Mouse (Mus musculus) neural tube, embryonic 14.5 days (tissue): Measurements from ENCODE around the gene Cfap221. TPM values are rescaled to one million over a fixed set of nuclear protein-coding genes. Genes with fewer than 3 reads are reported as not detected.
A peak's percentile ranks its signal among the peaks of the same experiment; 100 is the strongest.

ENCODE experiments used
- ATAC-seq: fragments of 200-750 bp; cut with Nextera tagmentation; 2 replicates; pipeline ENCODE4 v1.8.0; 2017; ENCODE audit warnings: low read depth, mild to moderate bottlenecking, moderate TSS enrichment, moderate library complexity
- H3K27ac ChIP-seq: fragments of 300-500 bp; sonication (generic); 2 replicates; pipeline ENCODE4 v1.5.1; 2014; ENCODE audit warnings: low read depth, mild to moderate bottlenecking, control low read depth, low read length, moderate library complexity, mixed read lengths
- H3K27me3 ChIP-seq: fragments of 300-500 bp; sonication (generic); 2 replicates; pipeline ENCODE4 v1.6.1; 2014; ENCODE audit warnings: low read length; ENCODE audit not compliant: control insufficient read depth, insufficient read depth
- H3K36me3 ChIP-seq: fragments of 300-500 bp; sonication (generic); 2 replicates; pipeline ENCODE4 v1.6.1; 2014; ENCODE audit warnings: low read length, mixed read lengths; ENCODE audit not compliant: control insufficient read depth, insufficient read depth
- H3K4me1 ChIP-seq: fragments of 300-500 bp; sonication (generic); 2 replicates; pipeline ENCODE4 v1.6.1; 2014; ENCODE audit warnings: low read length; ENCODE audit not compliant: control insufficient read depth, insufficient read depth
- H3K4me2 ChIP-seq: fragments of 300-500 bp; sonication (generic); 2 replicates; pipeline ENCODE4 v1.6.1; 2014; ENCODE audit warnings: mild to moderate bottlenecking, low read depth, low read length, control low read depth
- H3K4me3 ChIP-seq: fragments of 300-500 bp; sonication (generic); 2 replicates; pipeline ENCODE4 v1.5.1; 2014; ENCODE audit warnings: low read depth, low read length, control low read depth, mixed read lengths
- H3K9ac ChIP-seq: fragments of 300-500 bp; sonication (generic); replicated peaks from 2 replicates; pipeline ENCODE4 v1.6.1; 2014; ENCODE audit warnings: low read depth, mild to moderate bottlenecking, control low read depth, low read length, mixed read lengths
- H3K9me3 ChIP-seq: fragments of 300-500 bp; sonication (generic); 2 replicates; pipeline ENCODE4 v1.6.1; 2016; ENCODE audit warnings: low read length; ENCODE audit not compliant: control insufficient read depth
- WGBS: fragments of 180-500 bp; shearing (Covaris S2); extraction: QIAGEN DNeasy Blood & Tissue Kit; methylation state at CpG from one replicate; pipeline ENCODE4 v1.1.7; 2014; 5-methylcytosine and 5-hydroxymethylcytosine counted together
- polyA plus RNA-seq: library from polyadenylated mRNA; unstranded; fragments of >200 nt; fragmentation: Nextera tagmentation; extraction: Ambion mirVana; gene quantifications from 2 replicates; pipeline ENCODE4 v1.2.1, GENCODE M21; 2014

The Cfap221 gene
- polyA plus RNA-seq, 1 experiment from 2014 or later, result 0.13 TPM

GRCm38 (mm10) chr1:120032804-120033468 lies 35.9 kb upstream of the Cfap221 start:
- Histone ChIP-seq H3K4me3 (no peak overlapping the region), H3K27me3 (no peaks in the 10 kb centered on the region), H3K9me3 (no peaks in the 10 kb centered on the region), H3K4me1 (no peaks in the 10 kb centered on the region), H3K4me2 (no peak overlapping the region), H3K27ac (no peak overlapping the region), H3K9ac (no peak overlapping the region), H3K36me3 (no peaks in the 10 kb centered on the region)
- WGBS, result 51% methylated on average over 10 of the region's 10 CpGs
- ATAC-seq, result peak; percentile 80; the same call in 1 of the 2 replicates

- H3K27me3 ChIP-seq, result no peaks in the 10 kb centered on the region
- no peak for ATAC-seq
- H3K4me3 ChIP-seq, result no peak overlapping the region
- no peaks in the 10 kb centered on the region for H3K36me3 ChIP-seq
- no peaks in the 10 kb centered on the region for H3K9me3 ChIP-seq
- WGBS, result 89% methylated on average over 3 of the region's 3 CpGs
- no peak overlapping the region for H3K27ac ChIP-seq
- H3K9ac ChIP-seq, result no peak overlapping the region
- no peaks in the 10 kb centered on the region for H3K4me1 ChIP-seq
- H3K4me2 ChIP-seq, result no peak overlapping the region
These were observed 33.4 kb upstream of the Cfap221 start for GRCm38 (mm10) chr1:120030474-120030873.

GRCm38 (mm10) chr1:120027693-120028092 lies 30.7 kb upstream of the Cfap221 start:
- H3K36me3 ChIP-seq, result no peaks in the 10 kb centered on the region
- H3K27me3 ChIP-seq, result no peaks in the 10 kb centered on the region
- peak; percentile 33; the same call in 1 of the 2 replicates for ATAC-seq
- no peak overlapping the region for H3K4me2 ChIP-seq
- H3K4me3 ChIP-seq, result no peak overlapping the region
- no peaks in the 10 kb centered on the region for H3K9me3 ChIP-seq
- no peak overlapping the region for H3K27ac ChIP-seq
- H3K4me1 ChIP-seq, result no peaks in the 10 kb centered on the region
- 70% methylated on average over 4 of the region's 4 CpGs for WGBS
- no peak overlapping the region for H3K9ac ChIP-seq

- WGBS, result 35% methylated on average over 2 of the region's 2 CpGs
These were observed 28.0 kb upstream of the Cfap221 start for GRCm38 (mm10) chr1:120025050-120025439.

GRCm38 (mm10) chr1:120024331-120025049 lies 27.5 kb upstream of the Cfap221 start:
- WGBS, result 60% methylated on average over 10 of the region's 10 CpGs
- Histone ChIP-seq H3K9me3 (no peaks in the 10 kb centered on the region), H3K27me3 (no peaks in the 10 kb centered on the region), H3K4me3 (no peak overlapping the region), H3K36me3 (no peaks in the 10 kb centered on the region), H3K9ac (no peak overlapping the region), H3K27ac (no peak overlapping the region), H3K4me1 (no peaks in the 10 kb centered on the region), H3K4me2 (no peak overlapping the region)
- no peak for ATAC-seq

More at GRCm38 (mm10) chr1:120025050-120025439, 28.0 kb upstream of the Cfap221 start:
- no peak overlapping the region for H3K9ac ChIP-seq
- H3K9me3 ChIP-seq, result no peaks in the 10 kb centered on the region
- no peak overlapping the region for H3K4me3 ChIP-seq
- H3K36me3 ChIP-seq, result no peaks in the 10 kb centered on the region
- no peak overlapping the region for H3K27ac ChIP-seq
- no peaks in the 10 kb centered on the region for H3K4me1 ChIP-seq
- ATAC-seq, result no peak
- H3K4me2 ChIP-seq, result no peak overlapping the region
- no peaks in the 10 kb centered on the region for H3K27me3 ChIP-seq

GRCm38 (mm10) chr1:120021951-120022350 lies 24.9 kb upstream of the Cfap221 start:
- ATAC-seq, result no peak
- WGBS, result 95% methylated on average over 17 of the region's 17 CpGs
- Histone ChIP-seq H3K27ac (no peak overlapping the region), H3K4me3 (no peak overlapping the region), H3K4me1 (no peaks in the 10 kb centered on the region), H3K9me3 (no peaks in the 10 kb centered on the region), H3K36me3 (no peaks in the 10 kb centered on the region), H3K27me3 (no peaks in the 10 kb centered on the region), H3K4me2 (no peak overlapping the region), H3K9ac (no peak overlapping the region)

- Histone ChIP-seq H3K9me3 (no peaks in the 10 kb centered on the region), H3K9ac (no peak overlapping the region), H3K4me1 (no peaks in the 10 kb centered on the region), H3K4me3 (no peak overlapping the region), H3K36me3 (no peaks in the 10 kb centered on the region), H3K4me2 (no peak overlapping the region), H3K27ac (no peak overlapping the region), H3K27me3 (no peaks in the 10 kb centered on the region)
- ATAC-seq, result no peak
- 71% methylated on average over 7 of the region's 7 CpGs for WGBS
These were observed 23.4 kb upstream of the Cfap221 start for GRCm38 (mm10) chr1:120020322-120020897.

- no peak for ATAC-seq
- H3K27ac ChIP-seq, result no peak overlapping the region
- H3K9ac ChIP-seq, result no peak overlapping the region
- no peak overlapping the region for H3K4me2 ChIP-seq
- no peaks in the 10 kb centered on the region for H3K27me3 ChIP-seq
- H3K4me3 ChIP-seq, result no peak overlapping the region
- H3K9me3 ChIP-seq, result no peaks in the 10 kb centered on the region
- H3K4me1 ChIP-seq, result no peaks in the 10 kb centered on the region
- WGBS, result 94% methylated on average over 12 of the region's 12 CpGs
- no peaks in the 10 kb centered on the region for H3K36me3 ChIP-seq
These were observed 22.4 kb upstream of the Cfap221 start for GRCm38 (mm10) chr1:120019428-120019827.

- WGBS, result 70% methylated on average over 3 of the region's 3 CpGs
- 0 out of 2 replicates have a peak, but pooled peaks have one; percentile 21 for ATAC-seq
- no peak overlapping the region for H3K4me3 ChIP-seq
- H3K27me3 ChIP-seq, result no peaks in the 10 kb centered on the region
- no peaks in the 10 kb centered on the region for H3K36me3 ChIP-seq
- H3K9me3 ChIP-seq, result no peaks in the 10 kb centered on the region
- no peak overlapping the region for H3K4me2 ChIP-seq
- H3K27ac ChIP-seq, result no peak overlapping the region
- H3K9ac ChIP-seq, result no peak overlapping the region
- no peaks in the 10 kb centered on the region for H3K4me1 ChIP-seq
These were observed 21.9 kb upstream of the Cfap221 start for GRCm38 (mm10) chr1:120018900-120019299.
